Mouse (Mus musculus) left cerebral cortex, adult 18-20 months (tissue): ENCODE measurements around the gene Tenm2. TPM values are rescaled to one million over a fixed set of nuclear protein-coding genes. Genes with fewer than 3 reads are reported as not detected.
A peak's percentile ranks its signal among the peaks of the same experiment; 100 is the strongest.

ENCODE experiments used
- DNase-seq, 2 experiments: peaks; one replicate each; pipeline ENCODE4 v3.0.0; 2021 to 2022; ENCODE audit warnings: low spot score in 2 of 2, mixed read lengths in 1 of 2
- total RNA-seq, 2 experiments: library from RNA; stranded (reverse); gene quantifications; 2 replicates each; pipeline ENCODE4 v1.2.3; 2021

Gene Tenm2
- total RNA-seq, 2 experiments from 2014 or later = 74.9 to 82.1 TPM

DNA sequence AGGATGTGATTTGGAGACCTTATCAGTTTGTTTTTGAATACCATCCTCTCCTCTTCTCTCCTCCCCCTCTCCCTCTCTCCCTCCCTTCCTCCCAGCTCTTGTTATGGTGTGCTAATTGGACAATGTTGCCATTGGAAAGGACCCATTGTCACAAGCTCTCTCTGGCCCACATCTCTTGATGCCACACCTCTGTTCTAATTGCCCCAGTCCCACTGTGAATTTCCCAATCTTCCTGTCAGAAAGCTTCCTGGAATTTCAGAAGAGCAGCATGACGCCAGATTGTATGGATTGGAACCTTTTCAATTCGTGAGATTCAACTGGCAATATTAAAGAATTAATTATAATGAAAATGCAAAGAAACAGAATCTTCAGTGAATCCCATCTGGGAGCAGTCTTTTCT, 128.7 kb downstream of the Tenm2 start:
- no peak for DNase-seq

DNA sequence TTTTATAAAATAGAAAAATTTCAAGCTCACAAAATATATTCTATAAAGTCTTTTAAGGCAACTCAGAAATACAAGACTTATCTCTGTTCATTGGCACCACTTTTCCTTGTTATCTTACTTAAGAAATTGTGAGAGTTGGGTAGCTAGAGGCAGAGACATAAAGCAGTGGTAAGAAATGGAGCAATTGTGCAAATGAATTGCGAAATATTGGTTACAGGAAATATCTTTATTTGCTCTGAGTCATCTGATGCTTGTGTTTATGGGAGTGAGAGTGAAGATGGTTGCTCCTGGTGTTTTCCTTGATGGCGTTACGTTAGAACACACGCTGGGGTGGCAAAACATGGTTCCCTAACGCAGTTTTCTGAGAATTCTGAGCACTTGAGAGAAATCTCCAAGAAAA, 156.4 kb downstream of the Tenm2 start:
- DNase-seq = no peak

DNA sequence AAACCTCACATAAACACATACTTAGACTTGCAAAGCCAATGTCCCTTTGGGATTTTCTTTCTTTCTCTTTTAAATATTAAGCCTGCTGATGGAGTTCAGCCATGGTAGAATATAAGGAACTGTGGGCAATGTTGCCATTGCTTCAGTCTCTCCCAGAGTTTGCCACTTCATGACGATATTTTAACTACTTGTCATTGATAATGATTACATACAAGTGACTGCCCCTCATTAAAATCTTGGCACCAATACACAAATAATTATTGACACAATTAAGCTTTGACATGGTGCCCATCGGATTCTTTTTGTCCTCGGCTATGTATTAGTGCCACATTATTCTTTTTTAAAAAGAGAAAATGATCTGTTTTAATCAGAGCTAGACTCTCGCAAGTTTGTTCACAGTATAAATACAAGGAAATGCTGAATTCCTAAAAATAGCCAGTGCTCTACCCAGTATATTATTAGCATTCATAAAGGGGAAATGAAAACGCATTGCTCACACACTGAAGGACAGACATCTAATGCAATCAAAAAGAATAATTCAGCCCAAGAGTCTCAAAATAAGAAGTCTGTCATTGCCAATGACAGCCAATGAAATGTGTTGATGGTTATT, 158.7 kb downstream of the Tenm2 start:
- DNase-seq = no peak

DNA sequence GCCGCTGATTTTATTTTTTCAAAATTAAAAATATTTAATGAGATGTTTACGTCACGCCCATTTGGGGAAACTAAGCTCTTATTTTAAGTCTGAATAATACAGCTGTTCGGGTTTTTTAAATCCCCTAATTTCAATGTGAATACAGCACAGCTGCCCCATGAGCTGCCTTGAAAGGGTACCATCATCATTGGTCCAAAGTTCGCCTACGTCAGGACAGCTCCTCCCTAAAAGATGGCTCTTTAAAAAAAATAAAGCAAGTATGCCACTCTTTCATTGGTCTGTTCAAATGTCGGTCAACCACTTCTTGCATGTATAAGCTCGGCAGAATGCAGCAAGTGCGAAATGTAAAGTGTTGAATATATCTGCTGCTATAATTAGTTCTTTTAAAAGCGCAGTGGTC, 160.4 kb downstream of the Tenm2 start:
- DNase-seq = no peak

DNA sequence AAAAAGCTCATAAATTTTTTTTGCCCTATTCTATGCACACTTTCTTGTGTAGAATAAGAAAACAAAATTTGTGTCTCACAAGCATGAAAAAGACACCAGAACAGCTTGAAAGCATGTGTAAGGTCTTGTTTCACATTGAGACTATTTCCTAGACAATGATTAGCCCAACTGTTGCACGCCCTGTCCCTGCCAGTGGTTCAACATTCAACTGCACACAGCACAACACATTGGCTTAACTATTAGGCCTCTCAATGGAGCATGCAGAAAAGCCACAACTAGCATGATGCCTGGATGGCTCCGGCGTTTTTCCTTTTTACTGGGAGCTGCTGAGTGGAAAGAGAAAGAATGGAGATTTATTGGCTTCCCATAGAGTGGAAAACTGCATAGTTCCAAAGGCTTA, 170.3 kb downstream of the Tenm2 start:
- no peak for DNase-seq

DNA sequence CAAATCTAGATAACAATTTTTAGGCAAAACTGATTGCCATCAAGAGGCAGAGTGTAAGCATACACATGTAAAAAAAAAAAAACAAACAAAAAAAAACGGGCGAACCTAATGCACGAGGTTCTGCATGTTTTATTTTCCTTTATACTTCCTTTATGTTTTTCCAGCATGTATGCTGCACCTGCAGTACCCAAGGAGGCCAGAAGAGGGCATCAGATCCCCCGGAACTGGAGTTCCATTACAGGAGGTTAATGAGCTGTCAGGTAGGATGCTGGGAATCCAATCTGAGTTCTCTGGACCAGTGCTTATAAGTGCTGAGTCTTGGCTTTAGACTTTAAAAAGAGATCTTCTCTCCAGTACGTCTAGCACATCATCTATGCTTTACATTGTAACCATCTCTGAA, 189.1 kb downstream of the Tenm2 start:
- peak in 1 of 2 experiments; percentile 41 for DNase-seq

DNA sequence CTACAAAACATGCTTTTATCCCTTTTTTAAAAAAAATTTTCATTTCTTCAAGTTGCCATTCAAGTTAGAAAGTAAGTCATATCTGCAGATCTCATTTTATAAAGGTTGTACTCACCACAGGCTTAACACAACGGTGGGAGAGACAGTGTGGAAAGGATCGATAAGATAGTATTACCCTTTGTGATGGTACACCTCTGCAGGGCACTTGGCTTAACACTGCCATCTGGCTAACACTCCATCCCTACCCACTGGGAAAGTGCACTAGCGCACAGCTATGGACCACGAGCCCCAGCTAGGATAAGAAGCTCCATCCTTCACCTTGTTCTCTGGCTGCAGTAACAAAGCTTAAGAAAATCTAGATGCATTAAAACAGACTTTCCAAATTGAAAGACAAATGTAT, 194.5 kb downstream of the Tenm2 start:
- DNase-seq = no peak

DNA sequence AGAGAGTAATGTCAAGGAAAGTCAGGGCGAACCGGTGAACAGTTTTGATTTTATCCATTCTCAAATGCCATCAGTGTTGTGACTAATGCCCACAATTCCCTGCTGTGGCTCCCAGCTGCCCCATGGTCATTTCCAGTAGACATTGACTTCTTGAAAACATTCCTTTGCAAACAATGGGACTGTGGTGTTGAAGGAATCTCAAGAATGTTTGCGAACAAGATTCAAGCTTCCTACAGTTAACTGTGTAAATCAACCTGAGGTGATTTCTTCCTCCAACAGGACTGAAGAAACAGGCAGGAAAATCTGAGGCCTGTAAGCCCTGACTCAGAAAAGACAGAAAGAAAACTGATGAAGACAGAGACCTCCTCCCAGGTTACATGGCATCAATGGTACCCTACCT, 196.5 kb downstream of the Tenm2 start:
- no peak for DNase-seq

DNA sequence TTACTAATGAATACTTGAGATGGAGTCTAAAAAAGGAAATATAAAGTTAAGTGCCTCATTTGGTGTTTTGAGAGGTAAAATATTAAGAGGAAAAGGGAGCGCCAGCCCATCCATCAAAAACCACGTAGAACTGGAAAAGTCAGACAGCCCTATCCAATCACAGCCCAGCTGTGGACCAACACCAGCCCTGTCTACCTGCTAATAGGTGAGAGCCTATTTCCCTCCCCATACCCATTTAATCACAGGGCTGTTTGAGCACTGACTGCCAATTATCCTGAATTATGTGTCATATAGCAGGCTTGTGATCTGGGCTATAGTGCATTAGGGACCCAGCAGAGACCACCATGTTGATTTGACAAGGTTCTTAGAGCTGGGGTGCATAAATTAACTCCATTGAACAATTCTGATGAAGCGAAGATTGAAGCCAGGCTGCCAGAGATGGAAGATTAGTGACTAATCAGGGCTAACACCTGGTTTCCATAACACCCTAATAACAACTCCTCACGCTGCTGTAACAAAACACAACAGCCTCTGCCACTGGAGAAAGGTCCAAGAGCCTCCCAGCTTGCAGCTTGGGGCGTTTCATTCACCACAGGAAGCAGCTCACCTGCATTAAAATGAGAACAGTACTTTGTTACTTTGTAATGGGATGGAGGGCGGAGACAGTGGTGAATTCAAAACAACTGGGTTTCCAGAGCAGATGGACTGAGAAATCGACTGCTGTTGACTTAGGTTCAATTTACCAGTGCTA, 204.3 kb downstream of the Tenm2 start:
- DNase-seq = no peak

DNA sequence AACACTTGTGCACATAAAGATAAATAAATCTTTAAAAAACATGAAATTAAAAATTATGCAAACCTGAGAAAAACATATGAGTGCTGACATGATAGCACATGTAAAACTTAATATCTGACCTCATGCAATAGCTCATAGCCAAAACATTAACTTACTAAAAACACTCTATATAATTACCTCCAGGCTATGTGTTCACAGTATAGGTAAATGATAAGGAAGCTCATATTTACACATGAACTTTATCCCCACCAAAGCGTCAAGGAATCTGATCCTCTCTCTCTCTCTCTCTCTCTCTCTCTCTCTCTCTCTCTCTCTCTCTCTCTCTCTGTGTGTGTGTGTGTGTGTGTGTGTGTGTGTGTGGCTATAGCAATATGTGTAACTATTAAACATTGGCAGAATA, 223.9 kb downstream of the Tenm2 start:
- DNase-seq = no peak

DNA sequence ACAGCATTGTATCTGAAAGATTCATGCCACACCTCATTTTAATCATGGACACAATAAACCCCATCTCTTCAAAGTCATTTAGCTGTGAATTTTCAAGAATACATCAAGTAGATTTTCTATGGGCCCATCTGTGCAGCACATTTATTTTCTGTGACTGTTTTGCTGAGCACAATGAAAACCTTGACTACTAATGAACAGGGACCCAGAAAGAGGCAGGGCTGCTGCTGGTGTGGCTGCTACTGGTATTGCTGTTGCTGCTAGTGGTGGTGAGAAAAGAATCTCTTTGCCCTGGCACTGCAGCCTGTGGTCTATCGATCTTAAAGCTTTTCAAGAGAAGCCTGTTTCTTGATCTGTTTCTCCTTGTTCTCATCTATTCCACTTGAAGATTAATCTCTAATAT, 226.5 kb downstream of the Tenm2 start:
- DNase-seq = no peak

DNA sequence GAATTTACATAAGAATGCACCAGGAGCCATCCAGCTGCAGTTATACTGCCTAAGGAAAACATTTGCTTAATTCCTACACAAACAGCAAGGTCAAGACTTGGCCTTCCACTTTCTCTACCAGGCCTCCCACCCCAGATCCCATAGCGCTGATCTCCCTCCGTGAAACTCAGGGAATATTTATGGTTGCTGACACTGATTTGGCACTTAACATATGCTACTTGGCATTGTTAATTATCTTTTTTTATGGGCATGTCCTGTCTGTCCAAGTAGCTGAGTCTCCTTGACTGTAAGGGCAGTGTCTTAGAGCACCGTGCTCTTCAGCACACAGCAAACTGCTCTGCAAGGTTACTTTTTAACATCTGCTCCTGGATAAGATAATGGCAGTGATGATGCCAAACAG, 238.1 kb downstream of the Tenm2 start:
- DNase-seq = no peak

DNA sequence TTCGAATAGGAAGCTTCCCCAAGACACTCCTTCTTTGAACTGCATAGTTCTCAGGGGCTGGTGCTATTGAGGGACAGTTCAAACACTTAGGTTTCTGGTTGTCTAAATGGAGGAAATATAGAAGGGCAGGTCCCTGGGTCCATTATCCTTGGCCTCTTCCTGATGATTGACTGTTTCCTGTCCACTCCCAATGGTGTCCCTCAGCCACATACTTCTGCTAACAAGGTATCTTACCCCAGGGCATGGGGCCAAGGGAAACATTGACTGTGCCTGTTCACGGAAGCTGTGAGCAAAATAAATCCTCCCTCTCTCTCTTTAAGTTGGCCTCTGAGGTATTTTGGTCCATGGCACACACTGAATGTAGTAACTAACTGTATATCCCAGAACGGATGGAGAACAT, 244.9 kb downstream of the Tenm2 start:
- no peak for DNase-seq

DNA sequence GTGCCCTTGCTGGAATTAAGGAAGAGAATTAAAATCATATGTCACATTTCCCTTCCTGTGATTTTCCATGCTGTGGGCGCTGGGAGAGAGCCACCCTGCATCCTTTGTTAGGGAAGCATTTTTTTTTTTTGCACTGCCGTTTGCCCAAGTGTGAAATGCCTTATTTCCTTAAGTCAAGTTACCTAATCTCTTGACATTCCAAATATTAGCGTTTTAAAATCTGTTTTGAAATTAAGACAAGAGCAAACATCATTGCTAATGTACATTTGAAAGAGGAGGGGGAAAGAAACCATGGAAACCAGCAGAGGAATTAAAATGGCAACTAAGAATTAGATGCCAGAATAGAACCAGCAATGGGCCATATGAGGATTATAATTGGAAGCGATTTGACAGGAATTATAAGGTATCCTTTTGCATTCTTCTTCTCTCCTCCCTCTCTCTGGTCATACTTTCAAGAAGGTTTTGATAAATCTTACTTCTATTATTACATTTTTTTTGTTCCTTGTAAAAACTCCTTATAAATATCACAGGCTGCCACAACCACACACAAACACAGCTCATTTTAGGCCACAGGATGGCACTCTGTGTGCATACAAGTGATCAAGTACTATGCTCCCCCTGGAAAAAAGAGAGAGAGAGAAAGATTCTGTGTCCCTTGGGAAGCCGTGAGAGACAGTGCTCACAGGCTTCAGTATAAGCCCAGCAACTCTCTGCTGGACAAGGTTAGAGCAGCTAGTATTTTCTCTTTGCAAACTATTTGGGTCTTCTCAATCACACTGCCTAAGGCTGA, 246.8 kb downstream of the Tenm2 start:
- DNase-seq = peak in 1 of 2 experiments; percentile 27

DNA sequence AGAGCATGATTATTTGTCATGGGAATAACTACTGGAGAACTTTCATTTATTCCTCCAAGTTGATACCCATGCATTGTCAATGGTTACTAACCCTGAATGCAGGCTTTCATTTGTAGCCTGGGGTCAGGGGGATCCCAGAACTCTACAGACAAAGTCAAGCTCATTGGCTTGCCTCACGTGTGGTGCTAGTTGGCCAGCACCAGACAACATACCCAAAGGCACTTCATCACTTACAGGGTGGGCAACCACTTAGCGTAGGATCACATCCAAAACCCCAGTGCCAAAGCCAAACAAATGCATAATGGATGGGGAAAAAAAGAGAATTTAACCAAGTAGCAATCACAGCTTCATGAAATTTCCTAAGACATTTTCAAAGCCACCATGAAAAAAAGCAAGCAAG, 261.6 kb downstream of the Tenm2 start:
- no peak for DNase-seq

DNA sequence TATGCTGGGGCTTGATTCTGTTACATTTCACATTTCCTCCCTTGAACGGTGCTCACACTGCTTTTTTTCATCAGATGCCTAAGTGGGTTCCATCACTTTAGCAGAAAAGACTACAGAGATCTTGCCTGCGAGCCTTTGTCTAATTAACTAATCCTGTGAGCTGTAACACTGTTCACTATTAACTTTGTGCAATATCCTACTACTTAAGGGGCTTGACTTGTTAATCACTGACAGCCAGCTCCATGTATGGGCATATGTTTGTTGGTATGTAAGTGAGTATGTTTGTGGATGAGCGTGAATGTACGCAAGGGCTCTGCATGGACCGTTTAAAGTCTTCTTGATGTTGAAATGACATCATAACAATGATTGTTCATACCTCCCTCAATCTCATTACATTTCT, 277.7 kb downstream of the Tenm2 start:
- no peak for DNase-seq

DNA sequence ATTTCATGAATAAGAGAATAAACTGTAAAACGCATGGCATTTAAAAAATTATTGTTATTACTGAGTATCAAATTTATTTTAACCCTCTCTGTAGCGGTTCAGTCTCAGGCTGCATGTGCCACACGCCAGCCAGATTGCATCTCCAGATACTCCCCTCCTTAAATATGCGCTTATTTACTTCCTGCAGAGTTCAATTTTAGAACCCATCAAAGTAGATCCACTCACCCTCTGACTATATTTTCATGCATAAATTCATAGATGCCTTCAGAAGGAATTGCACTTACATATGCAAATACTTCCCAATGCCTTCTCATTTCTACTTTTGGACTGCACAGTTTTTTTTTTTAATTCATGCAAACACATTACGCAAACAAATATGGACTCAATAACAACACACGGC, 294.3 kb downstream of the Tenm2 start:
- DNase-seq = no peak

DNA sequence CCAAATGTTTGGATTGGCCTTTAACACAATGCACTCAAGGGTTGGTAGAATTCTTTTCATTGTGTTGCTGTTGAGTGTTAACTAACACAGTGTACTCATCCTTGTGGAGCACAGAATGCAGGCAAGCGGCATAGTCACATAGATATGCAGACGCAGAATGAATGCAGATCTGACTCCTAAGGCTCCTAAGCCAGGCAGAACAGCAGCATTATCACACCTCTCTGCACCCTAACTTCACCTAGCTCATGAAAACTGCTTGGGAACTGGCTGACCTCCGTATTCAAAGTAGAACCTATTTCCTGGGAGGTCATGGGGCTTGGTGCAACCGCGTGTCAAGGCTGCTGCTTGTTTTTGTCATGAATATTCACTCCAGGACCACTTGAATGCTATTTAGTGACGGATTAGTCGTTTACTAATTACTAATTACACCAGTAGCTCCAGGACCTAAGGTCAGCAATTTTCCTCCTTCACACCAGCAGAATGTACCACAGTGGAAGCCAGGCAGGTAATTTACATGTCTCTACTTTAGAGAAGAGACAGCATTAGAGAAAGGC, 295.1 kb downstream of the Tenm2 start:
- no peak for DNase-seq

DNA sequence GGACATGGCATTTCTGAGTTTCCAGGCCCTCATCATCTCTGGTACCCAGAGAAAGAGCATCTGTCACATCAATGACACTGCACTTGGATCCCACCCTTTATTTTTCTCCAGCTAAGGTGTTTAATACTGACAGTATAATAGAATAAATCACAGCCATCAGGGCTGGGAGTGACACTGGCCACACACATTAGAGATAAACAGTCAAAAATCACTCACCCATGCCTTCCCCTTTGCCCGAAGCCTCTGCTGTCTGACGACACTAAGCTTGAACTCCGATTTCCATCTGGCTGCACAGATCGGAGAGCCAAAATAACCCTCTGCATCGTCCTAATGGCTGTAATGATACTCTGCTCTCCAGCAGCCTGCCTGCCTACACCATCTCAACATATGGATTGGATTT, 305.9 kb downstream of the Tenm2 start:
- DNase-seq = no peak

DNA sequence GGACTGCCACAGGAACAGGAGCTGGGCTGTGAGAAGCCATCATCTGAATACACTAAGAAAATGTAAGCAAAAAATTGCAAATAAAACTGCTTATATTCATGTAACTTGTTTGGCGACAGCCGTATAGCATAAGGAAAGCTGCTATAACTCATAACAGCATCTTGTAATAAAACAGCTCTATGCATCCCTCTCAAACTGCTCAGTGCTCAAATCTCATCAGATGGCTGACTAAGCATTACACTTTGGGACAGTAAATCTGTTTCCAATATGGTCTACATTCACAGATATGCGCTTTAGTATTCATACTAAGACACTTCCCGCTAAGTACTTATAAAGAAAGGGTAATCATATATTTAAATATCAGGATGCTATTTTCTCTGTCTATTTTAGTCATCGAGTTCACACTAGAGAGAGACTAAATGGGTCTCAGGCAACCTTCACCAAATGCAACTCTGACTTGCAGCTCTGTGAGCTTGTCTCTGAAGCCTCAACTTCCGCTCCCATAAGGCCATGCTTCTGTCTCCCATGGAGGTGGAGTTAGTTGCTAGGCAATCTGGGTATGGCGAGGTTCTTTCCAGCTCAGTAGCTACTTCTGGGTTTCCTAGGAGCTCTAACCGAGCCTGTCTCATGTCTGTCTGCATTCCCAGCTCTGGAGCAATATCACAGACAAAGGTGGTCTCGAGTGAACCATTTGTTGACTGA, 308.9 kb downstream of the Tenm2 start:
- peak in 1 of 2 experiments; percentile 12 for DNase-seq

DNA sequence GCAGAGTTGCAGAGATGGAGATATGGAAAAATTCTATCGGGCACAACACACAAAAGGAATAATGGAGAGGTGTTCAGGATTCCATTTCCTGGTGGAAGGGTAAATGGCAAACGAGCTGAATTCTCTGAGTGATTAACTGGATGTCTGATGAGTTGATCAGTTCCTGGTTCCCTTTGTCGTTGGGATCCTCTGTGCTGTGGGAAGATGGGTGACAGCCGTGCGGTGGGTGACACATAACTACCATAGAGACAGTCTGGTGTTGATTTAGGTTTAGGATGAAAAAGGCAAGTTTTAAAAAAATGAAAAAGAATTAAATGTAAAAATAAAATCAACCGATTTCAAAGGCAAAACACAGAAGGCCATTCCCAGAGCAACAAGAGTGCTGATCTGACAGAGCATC, 316.5 kb downstream of the Tenm2 start:
- DNase-seq = no peak
